Mouse (Mus musculus) MEL (cell line): ENCODE results near the gene Tmc8. TPM values are rescaled to one million over a fixed set of nuclear protein-coding genes. Genes with fewer than 3 reads are reported as not detected.
A peak's percentile ranks its signal among the peaks of the same experiment; 100 is the strongest.

Experiments
- DNase-seq: peaks from one replicate; pipeline ENCODE4 v3.0.0; 2011; ENCODE audit warnings: low read depth, low spot score
- H3K27ac ChIP-seq: 2 replicates; pipeline ENCODE4 v1.5.1; 2012; ENCODE audit warnings: low read depth, mild to moderate bottlenecking, control low read depth, low read length, moderate library complexity; ENCODE audit not compliant: control insufficient read depth
- H3K27me3 ChIP-seq, 2 experiments: fragments of 150-350 bp in 1 of 2; sonication (generic) in 1 of 2; 2 replicates each; pipeline ENCODE4 v1.6.1; 2012; ENCODE audit warnings: low read length in 2 of 2, mild to moderate bottlenecking in 2 of 2, improper control_type of control experiment in 1 of 2, moderate library complexity in 1 of 2; ENCODE audit not compliant: insufficient read depth in 2 of 2, control insufficient read depth in 1 of 2
- H3K36me3 ChIP-seq, 2 experiments: 2 replicates each; pipeline ENCODE4 v1.6.1; 2012 to 2014; ENCODE audit warnings: low read length in 2 of 2, improper control_type of control experiment in 1 of 2, inconsistent platforms in 1 of 2, mild to moderate bottlenecking in 1 of 2; ENCODE audit not compliant: insufficient read depth in 2 of 2, control insufficient read depth in 1 of 2
- H3K4me1 ChIP-seq, 2 experiments: fragments of 150-350 bp in 1 of 2; sonication (generic) in 1 of 2; 2 replicates each; pipeline ENCODE4 v1.6.1; 2012; ENCODE audit warnings: low read length in 2 of 2, improper control_type of control experiment in 1 of 2, mild to moderate bottlenecking in 1 of 2; ENCODE audit not compliant: insufficient read depth in 2 of 2, control insufficient read depth in 1 of 2
- H3K4me3 ChIP-seq, 2 experiments: fragments of 150-350 bp in 1 of 2; sonication (generic) in 1 of 2; 2 replicates each; pipeline ENCODE4 v1.5.1; 2012; ENCODE audit warnings: low read depth in 2 of 2, low read length in 2 of 2, mild to moderate bottlenecking in 2 of 2, moderate library complexity in 2 of 2, control low read depth in 1 of 2, improper control_type of control experiment in 1 of 2; ENCODE audit not compliant: control insufficient read depth in 1 of 2, insufficient read depth in 1 of 2
- H3K79me2 ChIP-seq: 2 replicates; pipeline ENCODE4 v1.6.1; 2012; ENCODE audit warnings: mild to moderate bottlenecking, low read length, moderate library complexity; ENCODE audit not compliant: control insufficient read depth, poor library complexity, insufficient read depth
- H3K9ac ChIP-seq: 2 replicates; pipeline ENCODE4 v1.6.1; 2012; ENCODE audit warnings: low read depth, mild to moderate bottlenecking, control low read depth, low read length, moderate library complexity; ENCODE audit not compliant: control insufficient read depth, poor library complexity, severe bottlenecking
- H3K9me3 ChIP-seq: fragments of 150-350 bp; sonication (generic); replicated peaks from 2 replicates; pipeline ENCODE4 v1.6.1; 2012; ENCODE audit warnings: mild to moderate bottlenecking, low read length, improper control_type of control experiment, moderate library complexity; ENCODE audit not compliant: insufficient read depth
- BHLHE40 ChIP-seq: IDR thresholded peaks from 2 replicates; pipeline ENCODE4 v1.6.1; 2012; ENCODE audit warnings: low read depth, mild to moderate bottlenecking, inconsistent platforms, low read length, improper control_type of control experiment, borderline replicate concordance
- CHD1 ChIP-seq: IDR thresholded peaks from 2 replicates; pipeline ENCODE4 v1.6.1; 2012; ENCODE audit warnings: low read depth, mild to moderate bottlenecking, inconsistent platforms, low read length, improper control_type of control experiment
- CHD2 ChIP-seq: IDR thresholded peaks from 2 replicates; pipeline ENCODE4 v1.6.1; 2011; ENCODE audit warnings: low read length, improper control_type of control experiment
- CTCF ChIP-seq, 3 experiments: IDR thresholded peaks in 2 of 3; conservative IDR thresholded peaks in 1 of 3; 2 replicates each; pipeline ENCODE4 v1.5.1; 2011 to 2012; ENCODE audit warnings: low read length in 3 of 3, low read depth in 2 of 3, mild to moderate bottlenecking in 2 of 3, improper control_type of control experiment in 1 of 3, inconsistent platforms in 1 of 3, mixed read lengths in 1 of 3, moderate library complexity in 1 of 3; ENCODE audit not compliant: control insufficient read depth in 1 of 3, insufficient read depth in 1 of 3, poor library complexity in 1 of 3, severe bottlenecking in 1 of 3
- E2F4 ChIP-seq: IDR thresholded peaks from 2 replicates; pipeline ENCODE4 v1.6.1; 2011; ENCODE audit warnings: low read depth, low read length, improper control_type of control experiment, borderline replicate concordance
- ELF1 ChIP-seq: IDR thresholded peaks from 2 replicates; pipeline ENCODE4 v1.6.1; 2014; ENCODE audit warnings: low read depth, mild to moderate bottlenecking, inconsistent platforms, low read length, improper control_type of control experiment, moderate library complexity
- EP300 ChIP-seq, 2 experiments: IDR thresholded peaks; 2 replicates each; pipeline ENCODE4 v1.6.1; 2011; ENCODE audit warnings: improper control_type of control experiment in 2 of 2, low read length in 2 of 2, low read depth in 1 of 2, mild to moderate bottlenecking in 1 of 2
- ETS1 ChIP-seq: IDR thresholded peaks from 2 replicates; pipeline ENCODE4 v1.6.1; 2012; ENCODE audit warnings: low read depth, mild to moderate bottlenecking, inconsistent platforms, low read length, improper control_type of control experiment, moderate library complexity
- GABPA ChIP-seq: IDR thresholded peaks from 2 replicates; pipeline ENCODE4 v1.6.1; 2012; ENCODE audit warnings: low read depth, mild to moderate bottlenecking, inconsistent platforms, low read length, improper control_type of control experiment, moderate library complexity
- HCFC1 ChIP-seq: IDR thresholded peaks from 2 replicates; pipeline ENCODE4 v1.6.1; 2012; ENCODE audit warnings: low read depth, mild to moderate bottlenecking, inconsistent platforms, low read length, improper control_type of control experiment, moderate library complexity
- JUND ChIP-seq: IDR thresholded peaks from 2 replicates; pipeline ENCODE4 v1.6.1; 2011; ENCODE audit warnings: low read depth, mild to moderate bottlenecking, improper control_type of control experiment, low read length
- KAT2A ChIP-seq: conservative IDR thresholded peaks from 2 replicates; pipeline ENCODE4 v1.6.1; 2012; ENCODE audit warnings: low read depth, low read length, improper control_type of control experiment, inconsistent platforms
- MAFK ChIP-seq: IDR thresholded peaks from 2 replicates; pipeline ENCODE4 v1.6.1; 2011; ENCODE audit warnings: low read depth, mild to moderate bottlenecking, low read length, improper control_type of control experiment, borderline replicate concordance
- MAX ChIP-seq: IDR thresholded peaks from 2 replicates; pipeline ENCODE4 v1.6.1; 2011; ENCODE audit warnings: low read length, improper control_type of control experiment
- MAZ ChIP-seq: IDR thresholded peaks from 2 replicates; pipeline ENCODE4 v1.6.1; 2012; ENCODE audit warnings: low read depth, mild to moderate bottlenecking, inconsistent platforms, low read length, improper control_type of control experiment
- MEF2A ChIP-seq: IDR thresholded peaks from 2 replicates; pipeline ENCODE4 v1.6.1; 2014; ENCODE audit warnings: low read depth, mild to moderate bottlenecking, inconsistent platforms, low read length, improper control_type of control experiment; ENCODE audit not compliant: poor library complexity, insufficient replicate concordance, severe bottlenecking; ENCODE audit errors: extremely low read depth
- MXI1 ChIP-seq: IDR thresholded peaks from 2 replicates; pipeline ENCODE4 v1.6.1; 2011; ENCODE audit warnings: mild to moderate bottlenecking, low read depth, low read length, improper control_type of control experiment
- MYB ChIP-seq: IDR thresholded peaks from 2 replicates; pipeline ENCODE4 v1.6.1; 2011; ENCODE audit warnings: mild to moderate bottlenecking, low read depth, low read length, improper control_type of control experiment
- NRF1 ChIP-seq: IDR thresholded peaks from 2 replicates; pipeline ENCODE4 v1.6.1; 2014; ENCODE audit warnings: low read depth, mild to moderate bottlenecking, inconsistent platforms, low read length, improper control_type of control experiment, moderate library complexity; ENCODE audit not compliant: poor library complexity, insufficient read depth, severe bottlenecking
- POLR2A ChIP-seq, 2 experiments: IDR thresholded peaks; 2 replicates each; pipeline ENCODE4 v1.6.1; 2011 to 2012; ENCODE audit warnings: low read length in 2 of 2, mild to moderate bottlenecking in 2 of 2, control low read depth in 1 of 2, improper control_type of control experiment in 1 of 2, low read depth in 1 of 2, moderate library complexity in 1 of 2; ENCODE audit not compliant: control insufficient read depth in 1 of 2, insufficient read depth in 1 of 2, poor library complexity in 1 of 2
- POLR2AphosphoS2 ChIP-seq: IDR thresholded peaks from 2 replicates; pipeline ENCODE4 v1.6.1; 2011; ENCODE audit warnings: low read length, improper control_type of control experiment
- POLR2AphosphoS5 ChIP-seq: IDR thresholded peaks from 2 replicates; pipeline ENCODE4 v1.6.1; 2012; ENCODE audit warnings: low read depth, borderline replicate concordance, mild to moderate bottlenecking, inconsistent platforms, low read length, moderate library complexity, mixed read lengths
- RAD21 ChIP-seq: IDR thresholded peaks from 2 replicates; pipeline ENCODE4 v1.6.1; 2011; ENCODE audit warnings: mild to moderate bottlenecking, low read depth, low read length, improper control_type of control experiment
- RCOR1 ChIP-seq: IDR thresholded peaks from 2 replicates; pipeline ENCODE4 v1.6.1; 2012; ENCODE audit warnings: low read depth, mild to moderate bottlenecking, inconsistent platforms, low read length, improper control_type of control experiment
- SIN3A ChIP-seq: IDR thresholded peaks from 2 replicates; pipeline ENCODE4 v1.6.1; 2012; ENCODE audit warnings: low read length, improper control_type of control experiment, inconsistent platforms
- SMC3 ChIP-seq: IDR thresholded peaks from 2 replicates; pipeline ENCODE4 v1.6.1; 2011; ENCODE audit warnings: low read depth, low read length, improper control_type of control experiment
- TCF12 ChIP-seq: IDR thresholded peaks from 2 replicates; pipeline ENCODE4 v1.6.1; 2014; ENCODE audit warnings: low read depth, mild to moderate bottlenecking, inconsistent platforms, low read length, improper control_type of control experiment, moderate library complexity
- UBTF ChIP-seq: IDR thresholded peaks from 2 replicates; pipeline ENCODE4 v1.6.1; 2012; ENCODE audit warnings: low read depth, mild to moderate bottlenecking, inconsistent platforms, low read length, improper control_type of control experiment, moderate library complexity, borderline replicate concordance; ENCODE audit not compliant: insufficient read depth
- USF1 ChIP-seq: IDR thresholded peaks from 2 replicates; pipeline ENCODE4 v1.6.1; 2014; ENCODE audit warnings: low read depth, mild to moderate bottlenecking, inconsistent platforms, low read length, improper control_type of control experiment, moderate library complexity
- USF2 ChIP-seq, 2 experiments: IDR thresholded peaks; 2 replicates each; pipeline ENCODE4 v1.6.1; 2011 to 2012; ENCODE audit warnings: improper control_type of control experiment in 2 of 2, low read length in 2 of 2, borderline replicate concordance in 1 of 2, inconsistent platforms in 1 of 2, low read depth in 1 of 2, mild to moderate bottlenecking in 1 of 2; ENCODE audit not compliant: insufficient read depth in 1 of 2
- ZC3H11A ChIP-seq: IDR thresholded peaks from 2 replicates; pipeline ENCODE4 v1.6.1; 2012; ENCODE audit warnings: low read depth, mild to moderate bottlenecking, inconsistent platforms, low read length, improper control_type of control experiment
- ZKSCAN1 ChIP-seq: IDR thresholded peaks from 2 replicates; pipeline ENCODE4 v1.6.1; 2012; ENCODE audit warnings: low read depth, mild to moderate bottlenecking, inconsistent platforms, low read length, improper control_type of control experiment, moderate library complexity
- ZMIZ1 ChIP-seq: IDR thresholded peaks from 2 replicates; pipeline ENCODE4 v1.6.1; 2012; ENCODE audit warnings: low read depth, mild to moderate bottlenecking, inconsistent platforms, low read length, improper control_type of control experiment, moderate library complexity
- ZNF384 ChIP-seq: IDR thresholded peaks from 2 replicates; pipeline ENCODE4 v1.6.1; 2012; ENCODE audit warnings: low read depth, mild to moderate bottlenecking, inconsistent platforms, low read length, improper control_type of control experiment
- polyA plus RNA-seq, 2 experiments: library from polyadenylated mRNA; stranded (reverse) in 1 of 2; unstranded in 1 of 2; fragments of >175 nt in 1 of 2; fragments of >200 nt in 1 of 2; gene quantifications; 2 replicates each; pipeline versions ENCODE4 v1.2.1 to v1.2.4; 2012; ENCODE audit warnings: low replicate concordance in 2 of 2, low read depth in 1 of 2; ENCODE audit not compliant: insufficient read length in 2 of 2, insufficient read depth in 1 of 2, missing spikeins in 1 of 2
- total RNA-seq: library from RNA; depleted of rRNA; stranded (reverse); fragments of 300-350 nt; gene quantifications from 2 replicates; pipeline ENCODE4 v1.2.3, GENCODE M21; 2012

Tmc8 gene
- total and polyA plus RNA-seq, 3 experiments, result 15.4 to 23.5 TPM; not detected in 1

- peak within 1 kb of the TSS; percentile 86 to 98 for H3K4me3 ChIP-seq
- TF ChIP-seq POLR2A (IDR thresholded peaks at IDR 0.05; ENCODE audit: control insufficient read depth in 1 of 2, insufficient read depth in 1 of 2, low read depth in 1 of 2, low read length in 2 of 2, poor library complexity in 1 of 2) (peak; percentile 84 to 92), CHD1 (no peak), GABPA (no peak), POLR2AphosphoS5 (no peak), MAFK (no peak), USF2 (IDR thresholded peaks at IDR 0.05; ENCODE audit: borderline replicate concordance in 1 of 2, insufficient read depth in 1 of 2, low read depth in 1 of 2, low read length in 2 of 2) (no peak), RCOR1 (0 out of 2 replicates have a peak, but pooled peaks have one; percentile 26), E2F4 (no peak), MYB (no peak), KAT2A (no peak), NRF1 (no peak), UBTF (peak; percentile 94; the same call in 1 of the 2 replicates), USF1 (no peak), ETS1 (no peak), POLR2AphosphoS2 (peak; percentile 85), CTCF (IDR thresholded peaks at IDR 0.05 in 2 of 3, conservative IDR thresholded peaks at IDR 0.05 in 1 of 3; ENCODE audit: control insufficient read depth in 1 of 3, insufficient read depth in 1 of 3, low read depth in 2 of 3, low read length in 3 of 3, poor library complexity in 1 of 3, severe bottlenecking in 1 of 3) (no peak), MAZ (no peak; the same call in 1 of the 2 replicates), SIN3A (peak; percentile 47; the same call in 1 of the 2 replicates), EP300 (IDR thresholded peaks at IDR 0.05; ENCODE audit: low read depth in 1 of 2, low read length in 2 of 2) (no peak), ZKSCAN1 (no peak), TCF12 (peak; percentile 61), ZMIZ1 (peak; percentile 51), MEF2A (peak; percentile 21; the same call in 1 of the 2 replicates), BHLHE40 (no peak), MXI1 (peak; percentile 91), RAD21 (no peak), MAX (peak; percentile 49), CHD2 (no peak), JUND (no peak), SMC3 (no peak), ZNF384 (no peak), HCFC1 (peak; percentile 64), ZC3H11A (no peak), ELF1 (no peak; the same call in 1 of the 2 replicates)
Observed at GRCm38 (mm10) chr11:117809407-117810311, 27.8 kb downstream of the Tmc8 start, which contains the start of the genes Gm20708 and Syngr2. Gene Gm20708, plus strand, starts transcription at chr11:117809668. Gene Syngr2, plus strand, starts transcription at chr11:117809668.

More at GRCm38 (mm10) chr11:117809407-117810311, 27.8 kb downstream of the Tmc8 start, which contains the start of the genes Gm20708 and Syngr2:
- peak; percentile 90 for DNase-seq
- Histone ChIP-seq H3K36me3 (peaks cover 0 to 8% of the 10 kb centered on the region in 2 experiments; a peak in 2 of 4 replicates), H3K27me3 (no peaks in the 10 kb centered on the region), H3K79me2 (peaks cover 36% of the 10 kb centered on the region), H3K9ac (peak within 1 kb of the TSS; percentile 90), H3K4me1 (peaks cover 4 to 11% of the 10 kb centered on the region in 2 experiments), H3K9me3 (no peaks in the 10 kb centered on the region), H3K27ac (peak within 1 kb of the TSS; percentile 78)
